Mouse (Mus musculus): ENCODE results near the gene Chodl.

The Chodl gene

DNA sequence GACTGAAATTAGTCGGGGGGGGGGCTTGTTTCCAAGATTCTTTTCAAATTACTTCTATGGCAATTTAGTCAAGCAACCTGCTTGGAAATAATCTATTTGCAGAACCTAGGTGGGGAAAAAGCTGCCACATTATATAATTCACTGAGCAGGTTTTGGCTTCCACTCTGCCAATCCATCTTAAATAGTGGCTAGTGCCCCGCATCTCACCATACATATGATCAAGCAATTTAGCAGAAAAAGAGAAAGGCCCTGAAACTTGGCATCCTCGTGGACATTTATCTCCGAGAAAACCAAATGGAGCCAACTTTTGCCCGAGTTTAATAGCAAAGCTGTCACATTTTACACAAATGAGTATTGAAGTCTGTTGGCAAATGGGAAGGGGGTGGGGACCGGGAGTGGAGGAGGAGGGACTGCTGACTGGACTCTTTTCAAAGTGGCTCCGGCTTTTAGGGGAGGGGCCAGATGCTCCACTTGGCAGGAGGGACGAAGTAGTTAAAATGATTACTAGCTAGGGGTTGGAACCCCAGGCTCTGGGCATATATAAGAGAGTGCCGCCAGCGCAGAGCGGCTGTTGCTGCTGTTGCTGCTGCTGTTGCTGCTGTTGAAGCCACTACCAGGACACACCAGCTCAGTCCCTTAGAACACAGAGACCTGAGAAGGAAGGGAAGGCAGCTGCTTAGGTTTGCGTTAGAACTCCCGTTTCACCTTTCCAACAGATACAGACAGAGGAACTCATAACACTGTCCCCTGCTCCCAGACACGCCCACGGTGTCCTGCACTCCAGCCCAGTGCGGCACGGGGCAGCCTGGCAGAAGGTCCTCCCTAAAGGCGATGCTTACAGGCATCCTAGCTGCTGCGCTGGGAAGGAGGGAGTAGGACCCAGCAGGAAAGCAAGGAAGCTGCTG, at the start of gene Chodl:
Gene Chodl, plus strand, starts transcription at position 567 of the 905 bp plus-strand sequence.
- CTCF ChIA-PET: no interaction called here

DNA sequence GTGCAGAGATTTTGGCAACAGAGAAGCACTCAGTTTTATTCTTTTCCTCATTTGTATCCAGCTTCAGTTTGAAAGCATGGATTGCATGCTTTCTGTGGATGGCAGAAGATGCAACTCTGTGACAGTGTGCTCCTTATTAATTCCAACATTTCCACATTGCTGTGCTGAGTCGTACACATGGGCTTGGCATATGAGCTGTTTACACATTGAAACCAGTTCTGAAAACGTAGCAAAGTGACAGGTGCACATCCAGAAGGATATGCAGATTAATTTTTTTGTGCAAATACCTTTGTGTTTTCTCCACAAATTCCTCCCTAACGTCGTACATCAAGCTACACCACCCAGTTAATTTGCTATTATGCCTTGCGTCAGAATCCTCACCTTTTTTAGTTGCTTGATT, 8.1 kb upstream of the Chodl start:
- CTCF ChIA-PET: no interaction called here

DNA sequence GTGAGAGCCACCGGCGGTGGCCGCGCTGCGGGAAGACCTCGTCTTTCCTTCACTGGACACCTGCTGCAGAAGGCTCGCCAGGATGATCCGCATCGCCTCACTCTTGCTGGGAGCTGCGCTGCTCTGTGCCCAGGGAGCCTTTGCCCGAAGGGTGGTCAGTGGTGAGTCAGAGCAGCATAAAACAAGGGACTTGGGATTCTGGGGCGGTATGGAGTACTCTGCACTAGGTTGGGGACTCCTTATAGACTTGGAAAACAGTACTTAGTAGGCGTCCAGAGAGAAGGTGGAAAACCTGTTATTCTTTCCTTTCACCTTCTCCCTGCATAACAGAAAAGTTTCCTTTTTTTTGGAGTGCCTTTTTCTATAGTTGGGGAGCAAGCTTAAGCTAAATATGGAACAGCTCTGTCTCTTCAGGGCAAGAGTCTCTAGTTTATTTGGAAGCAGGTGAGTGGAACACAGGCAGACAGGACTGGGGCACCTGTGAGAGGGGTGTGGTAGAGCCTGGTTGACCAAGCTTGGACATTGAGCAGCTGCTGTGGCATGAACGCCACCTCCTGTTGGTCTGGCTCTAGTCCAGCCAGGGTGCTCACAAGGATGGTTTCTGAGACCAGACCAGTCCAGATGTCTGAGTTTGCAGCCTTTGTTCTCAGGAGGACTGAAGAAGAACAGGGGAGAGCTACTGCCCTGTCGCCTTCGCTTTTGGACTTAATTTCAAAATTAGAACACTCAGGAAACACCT, 708 bp downstream of the Chodl start:
- CTCF ChIA-PET: no interaction called here

DNA sequence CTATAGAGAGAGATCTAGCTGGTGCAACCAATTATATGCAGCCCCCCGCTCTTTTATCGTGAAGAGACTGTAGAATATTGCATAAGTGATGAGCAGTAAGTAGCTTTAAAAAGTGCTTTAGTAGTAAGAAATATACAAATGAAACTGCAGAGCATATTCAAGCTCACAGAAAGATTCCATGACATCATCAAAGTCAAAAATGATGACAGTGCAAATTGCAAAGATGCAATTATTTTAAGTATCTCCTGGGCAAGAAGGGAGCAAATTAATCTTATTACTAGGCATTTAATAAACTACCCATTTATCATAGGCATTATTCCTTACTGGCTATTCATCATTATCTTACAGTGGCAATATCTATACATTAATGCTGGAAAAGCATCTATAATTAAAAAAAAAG, 3.5 kb downstream of the Chodl start:
- CTCF ChIA-PET: no interaction called here

DNA sequence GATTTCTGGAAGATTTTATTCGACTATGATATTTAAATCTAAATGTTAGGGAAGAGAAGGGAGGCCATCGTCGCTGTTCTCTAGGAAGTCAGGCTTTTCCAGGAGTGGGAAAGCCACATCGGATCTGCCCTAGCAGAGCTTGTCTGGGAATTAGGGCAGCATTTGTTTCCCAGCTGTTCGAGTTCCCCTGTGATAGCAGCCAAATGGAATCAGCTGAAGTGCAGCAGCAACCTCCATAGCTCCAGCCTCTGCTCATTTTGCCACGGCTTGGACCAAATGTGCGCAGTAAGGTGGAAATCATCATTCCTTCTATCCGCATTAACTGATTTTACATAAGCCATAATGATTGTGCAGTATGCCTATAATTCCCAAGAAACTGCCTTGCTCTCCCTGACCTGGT, 7.0 kb downstream of the Chodl start:
- CTCF ChIA-PET: no interaction called here

DNA sequence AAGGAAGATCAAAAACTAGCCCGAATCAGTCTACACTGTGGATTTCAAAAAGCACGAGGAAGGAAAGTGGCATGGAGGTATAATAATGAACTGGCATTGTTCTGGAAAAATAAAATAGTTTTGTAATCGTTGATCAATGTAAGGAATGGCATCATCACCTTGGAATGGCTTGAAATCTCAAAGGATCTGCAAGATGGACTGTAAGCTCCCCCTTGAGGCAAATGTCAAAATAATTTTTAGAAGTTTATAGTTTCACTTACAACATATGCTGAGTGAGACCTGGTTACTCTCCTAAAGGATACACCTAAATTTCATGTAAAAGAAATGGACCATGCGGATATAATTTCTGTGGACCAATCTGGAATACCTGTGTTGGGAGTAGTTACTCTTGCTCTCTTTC, 19.6 kb downstream of the Chodl start:
- CTCF ChIA-PET: no interaction called here

DNA sequence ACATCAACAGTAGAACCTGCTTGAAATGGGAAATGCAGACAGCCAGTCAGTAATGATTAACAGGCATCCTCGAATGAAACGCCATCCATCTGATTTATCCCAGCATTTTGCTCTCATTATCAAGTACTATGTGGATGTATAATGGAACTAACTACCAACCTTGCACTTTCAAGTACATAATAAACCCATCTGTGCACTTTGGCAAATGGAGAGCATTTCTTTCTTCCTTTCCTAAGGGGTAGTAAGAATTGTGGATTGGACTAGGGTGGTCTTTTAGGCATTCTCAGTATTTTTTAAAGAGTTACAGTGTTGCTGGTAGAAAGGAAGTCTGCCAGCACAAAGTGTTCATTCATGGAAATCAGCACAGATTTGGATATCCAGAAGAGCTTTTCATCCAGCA, 26.7 kb downstream of the Chodl start:
- CTCF ChIA-PET: no interaction called here

DNA sequence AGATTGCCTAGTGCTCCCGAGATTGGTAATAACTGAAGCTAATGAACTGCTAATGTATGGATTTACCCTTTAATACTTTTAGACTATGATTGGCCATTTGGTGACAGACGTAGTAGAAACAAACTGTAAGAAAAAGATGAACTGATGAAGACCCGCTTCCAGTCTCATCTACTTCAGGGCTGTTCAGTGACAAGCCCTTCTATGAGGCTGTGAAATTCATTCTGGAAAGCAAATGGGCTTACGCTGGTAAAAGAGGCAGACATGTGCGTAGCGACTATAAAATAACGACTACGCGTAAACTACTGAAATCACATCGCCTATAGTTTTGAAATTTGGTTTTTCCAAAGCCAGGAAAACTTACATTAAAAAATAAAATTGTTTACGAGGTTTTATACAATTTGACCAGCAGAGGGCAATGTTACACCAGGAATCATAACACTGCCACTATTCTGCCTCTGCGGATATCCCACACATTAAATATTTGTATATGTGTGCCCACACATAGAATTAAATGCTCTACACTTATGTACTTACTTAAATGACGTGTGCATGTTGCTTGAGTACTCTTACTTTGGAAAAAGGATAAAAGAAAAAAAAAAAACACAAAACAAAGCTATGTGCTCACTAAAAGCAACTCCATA, 38.5 kb downstream of the Chodl start:
- CTCF ChIA-PET: no interaction called here

DNA sequence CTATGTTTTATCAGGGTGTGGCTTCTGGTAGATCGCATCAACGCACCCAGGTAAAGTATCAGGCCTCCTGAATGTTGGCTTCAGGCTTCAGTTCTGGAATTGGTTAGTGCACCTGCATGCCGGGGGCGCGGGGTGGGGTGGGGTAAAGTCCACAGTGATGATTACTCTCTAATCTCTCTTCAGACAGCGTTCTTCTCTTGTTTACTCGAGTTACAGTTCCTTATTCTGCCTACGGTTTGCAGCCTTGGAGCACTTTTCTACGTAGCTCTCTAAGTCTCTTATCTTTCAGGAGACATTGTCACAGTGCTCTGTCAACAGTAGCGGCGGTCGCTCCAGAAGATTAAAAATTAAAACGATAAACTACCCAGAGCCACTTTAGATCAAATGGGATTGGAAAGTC, 43.4 kb downstream of the Chodl start:
- CTCF ChIA-PET: no interaction called here

DNA sequence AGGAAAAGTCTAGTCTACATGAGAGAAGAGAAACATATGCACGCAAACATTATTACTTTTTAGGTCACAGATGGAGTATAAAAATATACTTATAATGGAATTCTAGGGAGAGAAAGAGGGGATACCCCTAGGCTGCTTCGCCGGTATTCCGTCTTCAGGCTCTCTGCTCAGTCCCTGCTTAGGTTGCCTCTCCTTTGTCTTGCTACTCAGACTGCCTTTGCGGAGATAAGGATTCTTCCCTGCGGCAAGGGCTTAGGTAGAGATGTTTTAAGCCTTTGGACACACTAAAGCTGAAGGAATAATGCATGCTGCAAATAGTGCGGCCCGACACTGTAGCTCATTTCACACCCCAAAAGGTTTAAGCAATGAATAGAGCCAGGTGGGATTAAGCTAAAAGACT, 45.6 kb downstream of the Chodl start:
- CTCF ChIA-PET: no interaction called here

Data from spleen, embryonic (tissue).